Mouse (Mus musculus) stomach, embryonic 16.5 days (tissue): Measurements from ENCODE around the gene Necab3. TPM values are rescaled to one million over a fixed set of nuclear protein-coding genes. Genes with fewer than 3 reads are reported as not detected.

Experiments
- ATAC-seq: fragments of 200-750 bp; cut with Nextera tagmentation; 2 replicates; pipeline ENCODE4 v1.8.0; 2017; ENCODE audit warnings: moderate number of reproducible peaks, moderate TSS enrichment; ENCODE audit not compliant: insufficient read depth, low FRiP score
- H3K27ac ChIP-seq: fragments of 300-500 bp; sonication (generic); 2 replicates; pipeline ENCODE4 v1.5.1; 2014; ENCODE audit warnings: low read length
- H3K27me3 ChIP-seq: fragments of 300-500 bp; sonication (generic); 2 replicates; pipeline ENCODE4 v1.6.1; 2014; ENCODE audit warnings: low read length, control low read depth, mixed read lengths; ENCODE audit not compliant: control insufficient read depth, insufficient read depth
- H3K36me3 ChIP-seq: fragments of 300-500 bp; sonication (generic); 2 replicates; pipeline ENCODE4 v1.6.1; 2014; ENCODE audit warnings: low read length; ENCODE audit not compliant: control insufficient read depth, insufficient read depth
- H3K4me1 ChIP-seq: fragments of 300-500 bp; sonication (generic); 2 replicates; pipeline ENCODE4 v1.6.1; 2014; ENCODE audit warnings: low read length, control low read depth, mixed read lengths; ENCODE audit not compliant: control insufficient read depth, insufficient read depth
- H3K4me2 ChIP-seq: fragments of 300-500 bp; sonication (generic); 2 replicates; pipeline ENCODE4 v1.6.1; 2014; ENCODE audit warnings: low read depth, low read length, mixed read lengths
- H3K4me3 ChIP-seq: fragments of 300-500 bp; sonication (generic); replicated peaks from 2 replicates; pipeline ENCODE4 v1.5.1; 2014; ENCODE audit warnings: mild to moderate bottlenecking, low read length
- H3K9ac ChIP-seq: fragments of 300-500 bp; sonication (generic); 2 replicates; pipeline ENCODE4 v1.6.1; 2014; ENCODE audit warnings: low read length
- H3K9me3 ChIP-seq: fragments of 300-500 bp; sonication (generic); replicated peaks from 2 replicates; pipeline ENCODE4 v1.6.1; 2016; ENCODE audit warnings: low read length, control low read depth; ENCODE audit not compliant: control insufficient read depth
- WGBS: fragments of 180-500 bp; shearing (Covaris S2); extraction: QIAGEN DNeasy Blood & Tissue Kit; methylation state at CpG from one replicate; pipeline ENCODE4 v1.1.7; 2014; 5-methylcytosine and 5-hydroxymethylcytosine counted together
- polyA plus RNA-seq: library from polyadenylated mRNA; unstranded; fragments of >200 nt; fragmentation: Nextera tagmentation; extraction: Ambion mirVana; gene quantifications from 2 replicates; pipeline ENCODE4 v1.2.1, GENCODE M21; 2015

The Necab3 gene
- polyA plus RNA-seq, 1 experiment from 2014 or later = 1.7 TPM

- no peaks in the 10 kb centered on the region for H3K27me3 ChIP-seq
- no peaks in the 10 kb centered on the region for H3K9me3 ChIP-seq
- 92% methylated on average over 6 of the region's 6 CpGs for WGBS
- H3K27ac ChIP-seq = no peak overlapping the region
- no peak for ATAC-seq
- H3K36me3 ChIP-seq = no peaks in the 10 kb centered on the region
- no peak overlapping the region for H3K9ac ChIP-seq
- H3K4me1 ChIP-seq = no peaks in the 10 kb centered on the region
- no peak overlapping the region for H3K4me3 ChIP-seq
- H3K4me2 ChIP-seq = no peak overlapping the region
Observed at GRCm38 (mm10) chr2:154577744-154578067, 19.0 kb upstream of the Necab3 start.

- no peak overlapping the region for H3K4me3 ChIP-seq
- no peak overlapping the region for H3K4me2 ChIP-seq
- no peaks in the 10 kb centered on the region for H3K9me3 ChIP-seq
- H3K27ac ChIP-seq = no peak overlapping the region
- H3K9ac ChIP-seq = no peak overlapping the region
- ATAC-seq = no peak
- no peaks in the 10 kb centered on the region for H3K27me3 ChIP-seq
- 0 out of 2 replicates have a peak, but pooled peaks cover 4% of the 10 kb centered on the region for H3K4me1 ChIP-seq
- WGBS = 56% methylated on average over 12 of the region's 12 CpGs
- H3K36me3 ChIP-seq = no peaks in the 10 kb centered on the region
Observed at GRCm38 (mm10) chr2:154576876-154577743, 18.4 kb upstream of the Necab3 start.

DNA sequence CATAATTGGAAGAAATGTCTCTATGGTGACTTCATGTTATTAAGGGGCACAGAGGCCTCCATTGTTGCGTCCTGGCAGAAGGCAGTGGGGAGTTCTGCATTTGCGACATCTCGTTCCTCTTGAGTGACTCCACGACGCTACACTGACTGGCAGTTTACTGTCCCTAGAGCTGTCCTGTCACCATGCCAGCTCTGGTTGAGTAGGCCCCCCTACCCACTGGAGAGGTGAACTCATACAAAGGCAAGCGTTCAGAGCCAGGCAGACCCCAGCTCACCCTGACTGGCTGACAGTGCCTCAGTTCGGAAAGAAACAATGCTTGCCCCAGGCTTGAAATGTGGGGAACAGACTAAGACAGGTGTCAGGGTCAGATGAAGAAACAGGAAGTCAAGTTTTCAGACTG, 15.6 kb upstream of the Necab3 start:
- no peak overlapping the region for H3K4me3 ChIP-seq
- ATAC-seq = no peak
- WGBS = 73% methylated on average over 7 of the region's 7 CpGs
- no peaks in the 10 kb centered on the region for H3K36me3 ChIP-seq
- H3K4me2 ChIP-seq = no peak overlapping the region
- H3K27ac ChIP-seq = no peak overlapping the region
- H3K9me3 ChIP-seq = no peaks in the 10 kb centered on the region
- H3K4me1 ChIP-seq = peaks cover 13% of the 10 kb centered on the region; the same call in 1 of the 2 replicates
- H3K9ac ChIP-seq = no peak overlapping the region
- H3K27me3 ChIP-seq = no peaks in the 10 kb centered on the region

GRCm38 (mm10) chr2:154572996-154573395, 14.3 kb upstream of the Necab3 start:
- Histone ChIP-seq H3K27ac (no peak overlapping the region), H3K4me3 (no peak overlapping the region), H3K9ac (no peak overlapping the region), H3K27me3 (no peaks in the 10 kb centered on the region), H3K4me2 (no peak overlapping the region), H3K36me3 (no peaks in the 10 kb centered on the region), H3K9me3 (no peaks in the 10 kb centered on the region), H3K4me1 (peaks cover 22% of the 10 kb centered on the region)
- 68% methylated on average over 3 of the region's 3 CpGs for WGBS
- no peak for ATAC-seq

DNA sequence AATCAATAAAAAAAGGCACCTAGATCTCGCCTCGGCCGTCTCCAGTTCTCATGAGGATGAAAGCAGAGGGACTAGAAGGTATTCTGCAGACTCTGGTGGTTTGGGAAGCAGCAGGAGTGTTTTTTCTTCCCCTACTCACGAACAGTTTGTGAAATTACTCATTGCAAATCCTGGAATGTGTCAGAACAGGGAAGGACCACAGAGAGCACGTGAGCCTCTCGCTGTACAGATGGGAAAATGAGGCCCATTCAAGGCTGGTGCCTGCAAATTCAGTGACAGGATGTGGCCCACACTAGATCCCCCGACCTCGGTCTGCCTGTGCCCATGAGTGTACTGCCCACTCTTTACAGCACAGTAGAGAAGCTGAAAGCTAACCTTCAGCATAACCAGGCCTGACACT, 13.3 kb upstream of the Necab3 start:
- Histone ChIP-seq H3K36me3 (no peaks in the 10 kb centered on the region), H3K27me3 (no peaks in the 10 kb centered on the region), H3K27ac (peak overlapping the region; percentile 29; the same call in 1 of the 2 replicates), H3K4me2 (no peak overlapping the region), H3K9ac (no peak overlapping the region), H3K9me3 (no peaks in the 10 kb centered on the region), H3K4me1 (peaks cover 31% of the 10 kb centered on the region), H3K4me3 (no peak overlapping the region)
- 49% methylated on average over 8 of the region's 8 CpGs for WGBS
- no peak for ATAC-seq

DNA sequence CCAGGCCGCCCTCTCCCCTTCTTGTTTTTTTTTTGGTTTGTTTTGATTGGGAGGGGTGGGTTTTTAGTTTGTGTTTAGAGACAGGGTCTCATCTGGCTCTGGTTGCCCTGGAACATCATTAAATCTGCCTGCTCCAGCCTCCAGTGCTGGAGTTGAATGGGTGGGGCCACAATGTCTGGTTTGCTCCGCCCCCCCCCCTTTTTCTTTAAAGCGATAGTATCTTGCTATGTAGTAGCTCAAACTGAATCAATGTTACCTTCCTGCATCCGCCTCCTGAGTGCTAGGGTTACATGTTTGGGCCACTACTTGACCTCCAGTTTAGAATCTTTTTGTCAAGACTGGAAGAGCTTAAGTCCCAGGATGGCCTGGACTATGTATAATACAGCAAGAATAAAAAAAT, 12.6 kb upstream of the Necab3 start:
- WGBS = 82% methylated on average over 4 of the region's 4 CpGs
- Histone ChIP-seq H3K9me3 (no peaks in the 10 kb centered on the region), H3K4me1 (peaks cover 38% of the 10 kb centered on the region), H3K27ac (no peak overlapping the region), H3K27me3 (no peaks in the 10 kb centered on the region), H3K9ac (no peak overlapping the region), H3K4me3 (no peak overlapping the region), H3K36me3 (no peaks in the 10 kb centered on the region), H3K4me2 (no peak overlapping the region)
- no peak for ATAC-seq

DNA sequence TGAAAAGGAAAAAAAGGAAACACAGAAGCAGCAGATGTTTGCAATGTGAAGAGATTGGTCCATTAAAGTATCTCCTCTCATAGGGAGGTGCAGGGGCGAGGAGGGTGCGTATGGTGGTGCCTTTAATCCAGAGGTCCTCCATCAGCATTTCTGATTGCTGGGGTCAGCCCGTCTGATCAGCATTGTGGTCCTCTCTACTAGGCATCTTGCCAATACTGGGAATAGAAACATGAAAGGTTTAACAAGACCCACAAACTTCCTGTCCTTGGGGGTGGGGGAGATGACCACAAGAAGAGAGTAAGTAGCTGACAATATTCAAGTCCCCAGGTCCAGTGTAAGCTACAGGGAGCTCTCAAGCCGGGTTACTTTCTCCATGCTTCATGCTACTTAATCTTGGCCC, 12.0 kb upstream of the Necab3 start:
- Histone ChIP-seq H3K9ac (no peak overlapping the region), H3K27me3 (no peaks in the 10 kb centered on the region), H3K4me1 (peaks cover 42% of the 10 kb centered on the region), H3K36me3 (no peaks in the 10 kb centered on the region), H3K4me3 (no peak overlapping the region), H3K9me3 (no peaks in the 10 kb centered on the region), H3K4me2 (peak overlapping the region; percentile 76), H3K27ac (peak overlapping the region; percentile 83; the same call in 1 of the 2 replicates)
- 57% methylated on average over 4 of the region's 4 CpGs for WGBS
- no peak for ATAC-seq

- H3K9me3 ChIP-seq = no peaks in the 10 kb centered on the region
- peak within 1 kb of the TSS; percentile 75 for H3K4me3 ChIP-seq
- H3K27ac ChIP-seq = peak within 1 kb of the TSS; percentile 88
- WGBS = under 1% methylated on average over 44 of the region's 44 CpGs
- peak within 1 kb of the TSS; percentile 76 for H3K4me2 ChIP-seq
- peaks cover 42% of the 10 kb centered on the region for H3K4me1 ChIP-seq
- H3K36me3 ChIP-seq = no peaks in the 10 kb centered on the region
- peak; percentile 97 for ATAC-seq
- peak within 1 kb of the TSS; percentile 75 for H3K9ac ChIP-seq
- H3K27me3 ChIP-seq = no peaks in the 10 kb centered on the region
Observed at GRCm38 (mm10) chr2:154569836-154570286, 11.2 kb upstream of the Necab3 start, which contains the start of gene E2f1. Gene E2f1 (minus strand): TSS chr2:154569892.

DNA sequence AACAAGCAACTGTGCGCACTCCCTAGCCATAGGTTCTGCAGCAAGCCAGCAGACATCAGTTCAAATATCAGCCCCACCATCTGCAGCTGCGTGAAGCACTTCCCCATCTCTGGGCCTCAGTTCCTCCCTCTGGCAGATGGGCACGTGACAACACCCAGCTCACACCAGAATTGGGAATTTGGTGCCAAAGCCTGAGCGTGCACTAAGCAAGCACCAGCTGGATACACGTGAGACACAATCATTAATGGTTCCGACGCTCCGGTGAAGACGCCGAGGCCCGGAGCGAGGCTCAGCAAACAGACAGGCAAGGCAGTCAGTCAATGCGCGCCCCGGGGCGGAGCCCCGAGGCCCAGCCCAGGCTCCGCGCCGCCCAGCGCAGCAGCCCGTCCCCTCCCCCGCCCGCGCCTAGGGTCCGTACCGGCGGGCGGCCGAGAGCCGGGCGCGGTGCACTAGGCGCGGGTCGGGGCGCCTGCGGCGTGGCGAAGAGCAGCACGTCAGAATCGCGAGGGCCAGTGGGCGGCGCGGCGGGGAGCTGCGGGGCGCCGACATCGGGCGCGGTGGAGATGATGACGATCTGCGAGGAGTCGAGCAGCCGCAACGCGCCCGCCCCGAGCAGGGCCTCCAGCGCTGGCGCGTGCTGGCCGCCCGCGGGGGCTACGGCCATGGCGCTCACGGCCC, 10.5 kb upstream of the Necab3 start:
- Histone ChIP-seq H3K4me3 (peak overlapping the region; percentile 75), H3K27ac (peak overlapping the region; percentile 88), H3K27me3 (no peaks in the 10 kb centered on the region), H3K4me1 (peaks cover 42% of the 10 kb centered on the region), H3K9ac (peak overlapping the region; percentile 75), H3K4me2 (peak overlapping the region; percentile 76), H3K36me3 (0 out of 2 replicates have a peak, but pooled peaks cover under 1% of the 10 kb centered on the region), H3K9me3 (no peaks in the 10 kb centered on the region)
- under 1% methylated on average over 66 of the region's 70 CpGs for WGBS
- ATAC-seq = peak; percentile 83
